Mouse (Mus musculus): ENCODE results near the gene Rab14.

DNA sequence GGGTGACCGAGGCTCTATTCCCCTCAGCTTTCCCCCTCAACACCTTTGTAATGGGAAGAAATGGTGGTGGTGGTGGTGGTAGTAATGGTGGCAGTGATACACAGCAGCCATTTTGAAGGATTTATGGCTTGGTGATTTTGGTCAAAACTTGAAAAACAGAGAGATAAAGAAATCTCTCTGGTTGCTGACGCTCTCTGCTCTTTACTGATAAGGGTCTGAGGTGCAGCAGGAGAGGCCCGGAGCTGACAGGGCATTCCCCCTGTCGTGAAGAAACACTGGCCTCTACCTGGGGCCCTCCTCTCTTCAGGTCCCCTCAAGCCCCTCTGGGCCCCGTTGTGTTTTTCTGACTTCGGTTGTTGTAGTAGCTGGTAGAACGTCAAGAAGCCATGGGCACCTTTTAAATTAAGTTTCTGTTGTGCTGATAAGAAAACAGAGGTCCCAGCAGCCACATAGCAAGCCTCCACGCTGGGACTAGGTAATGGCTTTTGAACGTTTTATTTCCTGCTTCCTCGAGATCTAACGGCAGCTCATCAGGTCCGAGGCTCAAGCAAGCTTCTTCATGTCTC is 12.5 kb upstream of the Rab14 start:
- no peak for TF ChIP-seq POLR2A (IDR thresholded peaks at IDR 0.05; ENCODE audit: low read depth, low read length)
- no peak for TF ChIP-seq CTCF (conservative IDR thresholded peaks at IDR 0.05; ENCODE audit: insufficient read depth, insufficient read length, low read depth, low read length)

Data from kidney, adult 2 months (tissue).